Comparison of ENCODE assay signal across 9 mouse cellular contexts in the genomic region with DNA sequence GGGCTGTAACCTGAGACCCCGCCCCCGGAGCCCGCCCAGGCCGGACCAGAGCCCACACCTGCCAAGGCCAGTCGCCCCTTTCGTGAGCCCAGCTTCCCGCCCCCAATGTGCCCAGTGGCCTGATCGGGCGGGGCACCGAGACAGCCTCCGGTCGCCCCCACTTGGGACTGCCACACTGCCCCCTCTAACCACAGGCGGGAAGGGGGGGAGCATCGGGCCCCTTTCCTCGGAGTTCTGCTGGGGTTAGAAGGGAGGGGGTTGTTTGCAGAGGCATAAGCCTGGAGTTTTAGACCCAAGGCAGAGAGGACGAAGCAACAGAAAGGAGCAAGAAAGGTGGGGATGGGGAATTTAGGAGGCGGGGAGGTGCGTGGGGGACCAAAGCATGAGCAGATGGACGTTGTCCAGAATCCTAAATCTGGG. TPM values are rescaled to one million over a fixed set of nuclear protein-coding genes. Genes with fewer than 3 reads are reported as not detected.
DNase-seq lines count a peak whose midpoint lies in the region; ATAC-seq lines count a peak whose summit lies in the region.
"Had no signal": no experiment of that assay in that cellular context is flagged by ENCODE, and none has a peak within 500 bp of the region (broad histone marks: within the 10 kb centered on the region; RNA-seq: fewer than 3 reads in every experiment).

No protein-coding gene starts in this region.

- H3K9me3 ChIP-seq in heart, embryonic 10.5 days, result no peaks in the 10 kb centered on the region
- no peaks in the 10 kb centered on the region for H3K9me3 ChIP-seq in neural tube, embryonic 11.5 days (ENCODE audit: control insufficient read depth, low read length)
- H3K9me3 ChIP-seq in liver, embryonic 12.5 days (replicated peaks), result no peaks in the 10 kb centered on the region

- H3K27ac ChIP-seq in heart, embryonic 10.5 days, result peak overlapping the region; percentile 90
- H3K27ac ChIP-seq in neural tube, embryonic 11.5 days (ENCODE audit: low read depth, low read length), result peak overlapping the region; percentile 93
- H3K27ac ChIP-seq in liver, embryonic 12.5 days, result no peak overlapping the region

- DNase-seq in heart, embryonic 10.5 days (ENCODE audit: low spot score), result no peak
- no peak for DNase-seq in heart, postnatal 25 days (ENCODE audit: low spot score)
- DNase-seq in neural tube, embryonic 11.5 days (ENCODE audit: low spot score), result no peak
- DNase-seq in neural tube, embryonic 10.5 days (ENCODE audit: extremely low spot score, low spot score), result no peak
- no peak for DNase-seq in adrenal gland, postnatal 36 days
- no peak for DNase-seq in frontal cortex, adult 2 months (ENCODE audit: extremely low spot score in 1 of 2, low spot score in 1 of 2)
- no peak for DNase-seq in thymus, adult 18-20 months
- DNase-seq: gastrocnemius, postnatal 36 days had no signal

- ATAC-seq in neural tube, embryonic 11.5 days (ENCODE audit: insufficient read depth, low FRiP score, low TSS enrichment), result peak; percentile 31; the same call in 1 of the 2 replicates
- no peak for ATAC-seq in liver, embryonic 12.5 days

- 0 out of 2 replicates have a peak, but pooled peaks cover under 1% of the 10 kb centered on the region for H3K36me3 ChIP-seq in heart, embryonic 10.5 days
- no peaks in the 10 kb centered on the region for H3K36me3 ChIP-seq in neural tube, embryonic 11.5 days (ENCODE audit: control insufficient read depth, insufficient read depth, low read length)
- H3K36me3 ChIP-seq in liver, embryonic 12.5 days, result no peaks in the 10 kb centered on the region

- H3K4me1 ChIP-seq in heart, embryonic 10.5 days, result peaks cover 79% of the 10 kb centered on the region
- H3K4me1 ChIP-seq in neural tube, embryonic 11.5 days (ENCODE audit: control insufficient read depth, insufficient read depth, low read length), result peaks cover 27% of the 10 kb centered on the region
- peaks cover 29% of the 10 kb centered on the region for H3K4me1 ChIP-seq in liver, embryonic 12.5 days

- intact Hi-C loops in heart, postnatal 25 days (cut with DNase I), result no loop called here

- H3K4me3 ChIP-seq in heart, embryonic 10.5 days, result peak overlapping the region; percentile 72
- peak overlapping the region; percentile 71 for H3K4me3 ChIP-seq in neural tube, embryonic 11.5 days (ENCODE audit: low read depth, low read length)
- peak overlapping the region; percentile 32 for H3K4me3 ChIP-seq in liver, embryonic 12.5 days

- H3K9ac ChIP-seq in neural tube, embryonic 11.5 days (ENCODE audit: low read length), result peak overlapping the region; percentile 92
- no peak overlapping the region for H3K9ac ChIP-seq in liver, embryonic 12.5 days

- 2% methylated on average over 19 of the region's 19 CpGs for WGBS in heart, embryonic 10.5 days
- 2% methylated on average over 19 of the region's 19 CpGs for WGBS in neural tube, embryonic 11.5 days
- WGBS in liver, embryonic 12.5 days (ENCODE audit: insufficient replicate concordance), result 3% methylated on average over 19 of the region's 19 CpGs

- H3K27me3 ChIP-seq in heart, embryonic 10.5 days (ENCODE audit: insufficient read depth, poor library complexity, severe bottlenecking), result peaks cover 47% of the 10 kb centered on the region
- 0 out of 2 replicates have a peak, but pooled peaks cover 4% of the 10 kb centered on the region for H3K27me3 ChIP-seq in neural tube, embryonic 11.5 days (ENCODE audit: control insufficient read depth, insufficient read depth, low read length)
- peaks cover 100% of the 10 kb centered on the region for H3K27me3 ChIP-seq in liver, embryonic 12.5 days (replicated peaks)

- H3K4me2 ChIP-seq in neural tube, embryonic 11.5 days (ENCODE audit: low read depth), result peak overlapping the region; percentile 82
- H3K4me2 ChIP-seq in liver, embryonic 12.5 days, result peak overlapping the region; percentile 51

RNA-seq across cellular contexts. Expression of a gene that starts 0.3 kb away (rescaled TPM):
- polyA plus RNA-seq in heart, embryonic 10.5 days (2016; fragmentation: Nextera tagmentation; extraction: Ambion mirVana), result 131 and 160 TPM in 2 replicates
- under 1 TPM; 0.36 to 0.52 TPM for total RNA-seq in heart, postnatal 25 days (2021)
- 208 and 219 TPM in 2 replicates for polyA plus RNA-seq in neural tube, embryonic 11.5 days (2014; fragmentation: Nextera tagmentation; extraction: Ambion mirVana)
- 1.1 and 1.3 TPM in 2 replicates for polyA plus RNA-seq in liver, embryonic 12.5 days (2016; fragmentation: Nextera tagmentation; extraction: Ambion mirVana)
- not detected for total RNA-seq in adrenal gland, postnatal 36 days (2021)
- polyA plus RNA-seq in frontal cortex, adult 2 months (2012; rRNA removed), result 1.8 and 2.0 TPM in 2 replicates

RNA-seq across cellular contexts. Expression of a gene that starts 40.8 kb away (rescaled TPM):
- polyA plus RNA-seq in heart, embryonic 10.5 days (2016; fragmentation: Nextera tagmentation; extraction: Ambion mirVana), result 32.0 and 33.5 TPM in 2 replicates
- total RNA-seq in heart, postnatal 25 days (2021), result 10 to 100 TPM; 10.9 to 15.3 TPM
- 50.2 and 55.9 TPM in 2 replicates for polyA plus RNA-seq in neural tube, embryonic 11.5 days (2014; fragmentation: Nextera tagmentation; extraction: Ambion mirVana)
- 15.6 and 18.1 TPM in 2 replicates for polyA plus RNA-seq in liver, embryonic 12.5 days (2016; fragmentation: Nextera tagmentation; extraction: Ambion mirVana)
- total RNA-seq in adrenal gland, postnatal 36 days (2021), result 10 to 100 TPM; 50.6 to 61.7 TPM
- 50.6 and 56.1 TPM in 2 replicates for polyA plus RNA-seq in frontal cortex, adult 2 months (2012; rRNA removed)

Comparison
In these comparisons a context has a peak if more than half of its experiments do, and no peak if none do; other contexts are left out.
1. RNA of a gene that starts 0.3 kb away (polyA plus RNA-seq): 208 to 219 TPM in neural tube, embryonic 11.5 days and 131 to 160 TPM in heart, embryonic 10.5 days; 1.8 to 2.0 TPM in frontal cortex, adult 2 months and 1.1 to 1.3 TPM in liver, embryonic 12.5 days; every median in the first group is over 10 times any median in the second.
2. Peak in every context shown above with its lines, with median percentiles within 50 percentile points of each other: H3K4me3 ChIP-seq.